Mouse (Mus musculus) MEL (cell line): ENCODE data around the gene Adarb1.

ENCODE experiments used
- CTCF ChIP-seq, 3 experiments: IDR thresholded peaks in 2 of 3; conservative IDR thresholded peaks in 1 of 3; 2 replicates each; pipeline ENCODE4 v1.5.1; 2011 to 2012; ENCODE audit warnings: low read length in 3 of 3, low read depth in 2 of 3, mild to moderate bottlenecking in 2 of 3, improper control_type of control experiment in 1 of 3, inconsistent platforms in 1 of 3, mixed read lengths in 1 of 3, moderate library complexity in 1 of 3; ENCODE audit not compliant: control insufficient read depth in 1 of 3, insufficient read depth in 1 of 3, poor library complexity in 1 of 3, severe bottlenecking in 1 of 3
- EP300 ChIP-seq, 2 experiments: IDR thresholded peaks; 2 replicates each; pipeline ENCODE4 v1.6.1; 2011; ENCODE audit warnings: improper control_type of control experiment in 2 of 2, low read length in 2 of 2, low read depth in 1 of 2, mild to moderate bottlenecking in 1 of 2
- MEF2A ChIP-seq: IDR thresholded peaks from 2 replicates; pipeline ENCODE4 v1.6.1; 2014; ENCODE audit warnings: low read depth, mild to moderate bottlenecking, inconsistent platforms, low read length, improper control_type of control experiment; ENCODE audit not compliant: poor library complexity, insufficient replicate concordance, severe bottlenecking; ENCODE audit errors: extremely low read depth
- MYB ChIP-seq: IDR thresholded peaks from 2 replicates; pipeline ENCODE4 v1.6.1; 2011; ENCODE audit warnings: mild to moderate bottlenecking, low read depth, low read length, improper control_type of control experiment
- POLR2A ChIP-seq, 2 experiments: IDR thresholded peaks; 2 replicates each; pipeline ENCODE4 v1.6.1; 2011 to 2012; ENCODE audit warnings: low read length in 2 of 2, mild to moderate bottlenecking in 2 of 2, control low read depth in 1 of 2, improper control_type of control experiment in 1 of 2, low read depth in 1 of 2, moderate library complexity in 1 of 2; ENCODE audit not compliant: control insufficient read depth in 1 of 2, insufficient read depth in 1 of 2, poor library complexity in 1 of 2
- POLR2AphosphoS2 ChIP-seq: IDR thresholded peaks from 2 replicates; pipeline ENCODE4 v1.6.1; 2011; ENCODE audit warnings: low read length, improper control_type of control experiment
- POLR2AphosphoS5 ChIP-seq: IDR thresholded peaks from 2 replicates; pipeline ENCODE4 v1.6.1; 2012; ENCODE audit warnings: low read depth, borderline replicate concordance, mild to moderate bottlenecking, inconsistent platforms, low read length, moderate library complexity, mixed read lengths
- USF1 ChIP-seq: IDR thresholded peaks from 2 replicates; pipeline ENCODE4 v1.6.1; 2014; ENCODE audit warnings: low read depth, mild to moderate bottlenecking, inconsistent platforms, low read length, improper control_type of control experiment, moderate library complexity
- ZC3H11A ChIP-seq: IDR thresholded peaks from 2 replicates; pipeline ENCODE4 v1.6.1; 2012; ENCODE audit warnings: low read depth, mild to moderate bottlenecking, inconsistent platforms, low read length, improper control_type of control experiment
- ZNF384 ChIP-seq: IDR thresholded peaks from 2 replicates; pipeline ENCODE4 v1.6.1; 2012; ENCODE audit warnings: low read depth, mild to moderate bottlenecking, inconsistent platforms, low read length, improper control_type of control experiment

GRCm38 (mm10) chr10:77290624-77291366 is 127.3 kb downstream of the Adarb1 start:
- no peak for TF ChIP-seq POLR2AphosphoS5
- no peak for TF ChIP-seq MEF2A
- no peak for TF ChIP-seq CTCF (IDR thresholded peaks at IDR 0.05 in 2 of 3, conservative IDR thresholded peaks at IDR 0.05 in 1 of 3; ENCODE audit: control insufficient read depth in 1 of 3, insufficient read depth in 1 of 3, low read depth in 2 of 3, low read length in 3 of 3, poor library complexity in 1 of 3, severe bottlenecking in 1 of 3)
- TF ChIP-seq EP300 (IDR thresholded peaks at IDR 0.05; ENCODE audit: low read depth in 1 of 2, low read length in 2 of 2): no peak
- TF ChIP-seq ZC3H11A: no peak
- no peak for TF ChIP-seq POLR2AphosphoS2
- TF ChIP-seq ZNF384: no peak
- TF ChIP-seq MYB: no peak
- TF ChIP-seq USF1: no peak
- TF ChIP-seq POLR2A (IDR thresholded peaks at IDR 0.05; ENCODE audit: control insufficient read depth in 1 of 2, insufficient read depth in 1 of 2, low read depth in 1 of 2, low read length in 2 of 2, poor library complexity in 1 of 2): no peak
